Mouse (Mus musculus) thymus, postnatal 10 days (tissue): ENCODE data around the gene Arhgef39.

Experiments
- DNase-seq, 2 experiments: peaks; one replicate each; pipeline ENCODE4 v3.0.0; 2021; ENCODE audit warnings: low spot score in 2 of 2

The Arhgef39 gene

GRCm38 (mm10) chr4:43499407-43500333 lies at the start of gene Arhgef39:
Gene Arhgef39 (minus strand): TSS chr4:43499695.
- DNase-seq = peak; percentile 64 to 66

DNA sequence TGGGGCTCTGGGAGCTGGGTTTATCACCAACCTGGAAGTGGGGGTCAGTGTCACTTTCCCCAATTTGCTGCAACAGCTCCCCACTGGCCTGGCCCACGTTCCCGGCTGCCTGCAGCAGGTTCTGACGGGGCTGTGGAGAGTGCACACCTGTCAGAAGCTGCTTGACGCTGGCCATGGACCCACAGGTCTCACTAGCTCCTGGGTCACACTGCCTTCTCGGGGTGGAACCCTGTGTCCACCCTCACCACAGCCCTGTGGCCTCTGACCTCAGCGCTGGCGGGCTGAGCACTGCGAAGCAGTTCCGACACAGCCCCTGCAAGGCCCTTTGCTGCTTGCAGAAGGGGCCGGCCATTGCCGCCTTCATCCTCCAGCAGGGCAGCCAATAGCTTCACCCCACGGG lies 49.6 kb upstream of the Arhgef39 start:
- DNase-seq = no peak

GRCm38 (mm10) chr4:43547160-43547559 lies 47.7 kb upstream of the Arhgef39 start:
- no peak for DNase-seq

DNA sequence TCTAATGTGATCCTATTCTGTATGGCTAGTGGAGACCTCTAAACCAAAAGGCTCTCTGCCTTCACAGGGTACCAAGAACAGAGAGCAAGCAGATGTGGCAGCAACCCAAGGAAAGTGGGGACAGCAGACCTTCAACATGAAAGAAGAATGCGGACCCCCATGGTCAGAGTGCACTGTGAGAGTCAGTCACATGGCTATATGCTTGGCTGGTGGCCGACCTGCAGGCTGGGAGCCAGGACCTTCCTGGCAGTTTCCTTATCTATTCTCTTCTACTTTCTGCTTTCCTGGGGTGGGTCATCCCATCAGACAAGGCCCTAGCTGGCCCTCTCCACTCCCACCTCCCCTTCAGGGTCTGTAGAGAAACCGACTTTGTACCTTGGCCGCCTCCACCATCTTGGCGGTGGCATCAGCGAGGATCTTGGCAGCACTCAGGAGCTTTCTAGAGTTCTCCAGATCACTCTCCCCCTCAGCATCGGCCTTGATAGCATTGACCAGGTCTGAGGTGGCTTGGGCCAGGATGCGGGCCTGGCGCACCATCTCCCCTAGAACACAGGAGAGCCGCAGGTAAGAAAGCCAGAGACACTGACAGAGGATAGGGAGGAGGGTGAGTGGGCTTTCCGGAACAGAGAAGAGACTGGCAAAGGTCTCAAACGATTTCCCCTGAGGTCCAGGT lies 47.0 kb upstream of the Arhgef39 start:
- DNase-seq = no peak

- DNase-seq = no peak
Measured at GRCm38 (mm10) chr4:43542044-43542443, 42.5 kb upstream of the Arhgef39 start.

DNA sequence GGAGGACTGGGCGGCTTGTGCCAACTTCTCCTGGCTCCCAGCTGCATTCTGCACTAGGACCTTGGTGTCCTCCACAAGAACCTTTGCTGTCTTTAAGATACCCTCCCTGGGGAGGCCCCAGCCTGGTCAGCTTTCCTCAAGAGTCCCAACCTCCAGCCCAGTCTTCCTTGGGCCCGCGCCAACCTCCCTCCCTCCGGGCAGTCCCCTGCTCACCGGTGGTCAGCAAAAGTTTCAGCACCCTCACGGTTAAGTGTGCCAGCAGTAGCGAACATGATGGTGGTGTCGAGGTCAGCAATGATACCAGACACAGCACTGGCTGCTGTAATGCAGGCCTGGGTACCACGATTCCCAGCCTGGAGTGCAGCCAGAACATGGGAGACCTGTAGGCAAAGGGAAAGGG lies 36.5 kb upstream of the Arhgef39 start:
- no peak for DNase-seq

DNA sequence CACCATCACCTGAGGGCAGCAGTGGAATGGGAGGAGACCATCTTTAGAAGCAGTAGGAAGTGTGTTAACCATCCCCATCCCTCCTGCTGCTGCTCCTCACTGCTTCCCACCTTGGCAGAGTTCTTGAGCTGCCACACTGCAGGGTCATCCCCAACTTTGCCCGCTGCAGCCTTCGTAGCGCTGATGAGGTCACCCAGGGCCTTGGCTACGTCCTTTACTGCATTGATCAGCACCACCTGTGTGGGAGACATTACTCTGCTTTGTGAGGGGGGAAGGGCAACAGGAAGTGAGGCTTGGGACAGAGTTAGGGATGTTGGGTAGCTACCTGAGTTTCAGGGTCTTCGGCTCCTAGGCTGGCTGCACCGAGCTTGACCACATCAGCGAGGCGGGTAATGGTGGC lies 36.1 kb upstream of the Arhgef39 start:
- DNase-seq = no peak

GRCm38 (mm10) chr4:43533270-43533669 lies 33.8 kb upstream of the Arhgef39 start:
- DNase-seq = no peak

DNA sequence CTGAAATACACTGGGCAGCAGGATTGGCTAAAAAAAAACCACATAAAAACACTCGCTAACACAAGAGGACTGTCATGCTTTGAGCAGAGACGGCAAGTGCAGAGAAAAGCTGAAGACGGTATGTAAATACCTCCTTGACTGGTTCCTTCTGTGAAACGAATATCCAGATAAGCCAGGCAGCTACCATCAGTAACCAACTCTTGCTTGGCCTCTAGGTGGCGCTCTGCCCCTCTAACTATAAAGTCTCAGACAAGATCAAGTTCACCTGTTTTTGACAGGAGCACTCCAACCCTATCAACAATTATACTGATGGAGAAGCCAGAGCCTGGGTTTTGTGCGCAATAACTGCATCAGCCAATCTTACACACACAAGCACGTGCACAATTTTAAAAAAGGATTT lies 31.1 kb upstream of the Arhgef39 start:
- DNase-seq = peak; percentile 50 to 83

DNA sequence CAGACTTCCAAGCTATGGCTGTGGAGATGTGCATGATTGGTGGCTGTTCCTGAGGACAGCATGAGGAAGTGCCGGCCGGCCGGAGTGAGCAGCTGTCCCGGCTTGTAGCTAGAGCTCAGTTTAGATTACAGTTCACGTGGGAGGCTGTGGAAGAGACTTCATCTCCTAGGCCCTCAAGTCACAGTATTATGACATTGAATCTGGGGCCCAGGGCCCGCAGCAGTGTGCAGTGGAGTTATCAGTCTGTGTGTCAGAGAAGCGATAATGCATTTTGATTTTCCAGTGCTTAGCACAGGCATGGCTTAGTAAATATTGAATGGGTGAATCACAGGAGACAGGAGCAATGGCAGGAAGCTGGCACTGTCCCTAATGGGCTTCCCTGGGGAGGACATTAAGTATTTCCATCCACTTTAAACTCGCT lies 30.6 kb upstream of the Arhgef39 start:
- no peak for DNase-seq

- peak in 1 of 2 experiments; percentile 48 for DNase-seq
Measured at GRCm38 (mm10) chr4:43528487-43528886, 29.0 kb upstream of the Arhgef39 start.

DNA sequence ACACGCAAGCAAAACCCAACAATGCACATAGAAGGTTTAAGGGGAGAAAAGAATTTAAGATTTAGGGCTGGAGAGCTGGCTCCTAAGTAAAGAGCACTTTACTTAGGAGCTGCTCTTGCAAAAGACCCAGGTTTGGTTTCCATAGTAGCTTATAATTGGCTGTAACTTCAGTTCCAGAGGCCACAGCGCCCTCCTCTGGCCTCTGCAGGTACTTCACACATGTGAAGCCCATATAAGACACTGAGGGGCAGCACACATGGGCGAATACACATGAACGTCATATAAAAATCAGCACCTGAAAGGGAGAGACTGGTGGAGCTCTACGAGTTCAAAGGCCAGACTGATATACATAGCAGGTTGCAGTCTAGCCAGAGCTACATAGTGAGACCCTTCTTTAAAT lies 28.4 kb upstream of the Arhgef39 start:
- DNase-seq = no peak

DNA sequence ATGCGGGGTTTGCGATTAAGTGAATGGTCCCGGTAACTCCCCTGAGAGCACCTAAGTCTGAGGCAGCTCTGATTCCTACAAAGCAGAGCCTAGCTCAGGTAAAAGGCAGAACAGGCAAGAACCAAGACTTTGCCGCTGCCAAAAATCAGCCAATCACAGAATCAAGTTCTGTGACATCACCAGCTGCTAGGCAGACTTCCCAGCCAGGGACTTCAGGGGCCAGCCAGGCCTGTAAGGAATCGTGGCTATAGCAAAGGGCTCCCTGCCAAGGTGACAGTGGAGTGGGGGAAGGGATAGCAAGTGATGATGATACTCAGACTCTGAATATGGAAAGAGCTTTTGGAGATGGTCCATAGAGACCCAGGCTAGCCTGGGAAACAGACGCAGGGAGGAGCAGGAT lies 20.5 kb upstream of the Arhgef39 start:
- DNase-seq = peak; percentile 64 to 86

DNA sequence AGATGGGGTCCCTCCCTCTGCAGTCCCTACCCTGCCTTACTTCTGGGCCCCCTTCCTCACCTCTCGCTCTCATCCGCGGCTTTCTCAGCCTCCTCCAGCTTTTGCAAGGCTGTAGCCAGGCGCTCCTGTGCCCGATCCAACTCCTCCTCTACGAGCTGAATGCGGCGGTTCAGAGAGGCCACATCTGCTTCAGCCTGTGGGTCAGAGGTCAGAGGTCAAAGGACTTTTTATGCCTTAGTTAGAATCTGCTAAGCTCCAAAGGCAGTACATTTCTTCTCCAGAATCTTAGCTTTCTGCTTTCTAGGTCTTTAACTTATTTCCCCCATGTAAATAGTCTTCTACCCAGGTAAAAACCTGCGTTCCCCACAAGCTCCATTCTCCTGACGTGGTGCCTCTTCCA lies 20.1 kb upstream of the Arhgef39 start:
- no peak for DNase-seq

- no peak for DNase-seq
Measured at GRCm38 (mm10) chr4:43515764-43516708, 16.5 kb upstream of the Arhgef39 start.

GRCm38 (mm10) chr4:43513791-43514190 lies 14.3 kb upstream of the Arhgef39 start:
- no peak for DNase-seq

DNA sequence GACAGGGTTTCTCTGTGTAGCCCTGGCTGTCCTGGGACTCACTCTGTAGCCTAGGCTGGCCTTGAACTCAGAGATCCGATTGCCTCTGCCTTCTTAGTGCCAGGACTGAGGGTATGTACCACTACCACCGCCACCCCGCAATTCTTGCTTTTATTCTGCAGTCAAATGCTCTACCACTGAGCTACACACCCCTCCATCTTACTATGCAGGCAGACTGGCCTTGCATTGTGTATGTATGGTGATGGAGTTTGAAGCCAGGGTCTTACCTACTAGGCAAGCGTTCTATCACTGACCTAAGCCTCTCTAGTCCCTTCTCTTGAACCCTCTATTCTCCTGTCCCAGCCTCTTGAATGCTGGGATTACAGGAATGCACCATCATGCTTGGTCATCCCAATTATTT lies 13.8 kb upstream of the Arhgef39 start:
- no peak for DNase-seq

- no peak for DNase-seq
Measured at GRCm38 (mm10) chr4:43512653-43513052, 13.2 kb upstream of the Arhgef39 start.

DNA sequence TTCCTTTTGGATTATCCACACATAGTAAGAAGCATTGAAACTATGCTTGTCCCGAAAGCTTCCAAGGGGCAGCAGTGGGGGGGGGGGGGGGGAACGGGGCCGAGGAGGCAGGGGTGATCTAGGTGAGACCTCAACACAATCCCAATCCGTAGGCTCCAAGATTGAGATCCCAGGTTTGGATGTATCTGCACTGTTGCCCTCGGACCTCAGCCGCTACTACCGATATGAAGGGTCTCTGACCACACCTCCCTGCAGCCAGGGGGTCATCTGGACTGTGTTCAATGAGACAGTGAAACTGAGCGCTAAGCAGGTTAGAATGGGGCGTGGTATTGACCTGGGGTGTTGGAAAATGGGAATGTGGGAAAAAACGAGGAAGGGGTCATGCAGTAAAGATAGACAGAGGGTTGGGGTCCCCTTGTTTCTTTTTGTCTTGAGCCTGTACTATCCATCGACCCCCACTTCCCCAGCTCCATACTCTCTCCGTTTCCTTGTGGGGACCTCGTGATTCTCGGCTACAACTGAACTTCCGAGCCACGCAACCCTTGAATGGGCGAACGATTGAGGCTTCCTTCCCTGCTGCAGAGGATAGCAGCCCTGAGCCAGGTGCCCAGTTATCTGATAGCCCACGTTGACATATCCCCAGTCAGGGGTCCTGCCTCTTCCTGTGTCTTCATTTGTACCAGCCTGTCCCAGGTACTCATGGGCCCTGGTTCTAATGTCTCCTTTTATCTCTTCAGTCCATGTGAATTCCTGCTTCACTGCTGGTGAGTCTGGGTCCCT lies 12.4 kb upstream of the Arhgef39 start:
- no peak for DNase-seq

DNA sequence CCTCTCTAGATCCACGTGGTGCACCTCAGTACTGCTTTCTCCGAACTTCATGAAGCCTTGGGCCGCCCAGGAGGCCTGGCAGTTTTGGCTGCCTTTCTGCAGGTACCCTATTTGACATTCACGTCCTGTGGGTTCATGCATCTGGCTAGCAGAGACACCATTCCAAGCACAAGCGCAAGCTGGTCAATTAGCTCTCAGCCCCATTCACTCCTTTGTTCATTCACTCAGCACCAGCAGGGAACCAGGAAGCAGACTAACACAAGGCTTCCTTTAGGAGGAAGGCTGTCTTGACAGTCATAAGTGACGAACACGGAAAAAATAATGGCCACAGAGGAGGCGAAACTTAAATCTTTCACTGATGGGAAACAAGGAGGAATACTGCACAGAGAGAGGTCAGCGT lies 9.6 kb upstream of the Arhgef39 start:
- no peak for DNase-seq

GRCm38 (mm10) chr4:43508666-43508997 lies 9.1 kb upstream of the Arhgef39 start:
- peak; percentile 63 to 64 for DNase-seq
